Mouse (Mus musculus) small intestine, adult 2 months (tissue): ENCODE data around the gene Ttc33. TPM values are rescaled to one million over a fixed set of nuclear protein-coding genes. Genes with fewer than 3 reads are reported as not detected.

Experiments
- H3K27ac ChIP-seq: fragments of 200-500 bp; 2 replicates; pipeline ENCODE4 v1.5.1; 2012; ENCODE audit warnings: low read depth, low read length, control low read depth, inconsistent platforms; ENCODE audit not compliant: insufficient read depth
- H3K27me3 ChIP-seq: fragments of 200-500 bp; 2 replicates; pipeline ENCODE4 v1.6.1; 2012; ENCODE audit warnings: mild to moderate bottlenecking, moderate library complexity, low read length, inconsistent platforms; ENCODE audit not compliant: control insufficient read depth, insufficient read depth
- H3K36me3 ChIP-seq: fragments of 200-500 bp; 2 replicates; pipeline ENCODE4 v1.6.1; 2012; ENCODE audit warnings: mild to moderate bottlenecking, low read length, control low read depth, inconsistent platforms; ENCODE audit not compliant: control insufficient read depth, insufficient read depth
- H3K4me1 ChIP-seq: fragments of 200-500 bp; 2 replicates; pipeline ENCODE4 v1.6.1; 2012; ENCODE audit warnings: low read length, inconsistent platforms, mixed read lengths; ENCODE audit not compliant: control insufficient read depth, insufficient read depth, insufficient read length
- H3K4me3 ChIP-seq: fragments of 200-500 bp; 2 replicates; pipeline ENCODE4 v1.5.1; 2012; ENCODE audit warnings: low read depth, mild to moderate bottlenecking, control low read depth, inconsistent platforms, low read length, moderate library complexity
- CTCF ChIP-seq: fragments of 200-500 bp; IDR thresholded peaks from 2 replicates; pipeline ENCODE4 v1.5.1; 2012; ENCODE audit warnings: low read depth, mild to moderate bottlenecking, control low read depth, inconsistent platforms, low read length, moderate library complexity, mixed read lengths; ENCODE audit not compliant: insufficient replicate concordance, insufficient read length; ENCODE audit errors: extremely low read depth
- POLR2A ChIP-seq: fragments of 200-500 bp; IDR thresholded peaks from 2 replicates; pipeline ENCODE4 v1.6.1; 2012; ENCODE audit warnings: low read depth, mild to moderate bottlenecking, control low read depth, inconsistent platforms, low read length, moderate library complexity
- WGBS: fragments of 180-500 bp; shearing (Covaris S2); methylation state at CpG from one replicate; pipeline ENCODE4 v1.1.7; 2018; 5-methylcytosine and 5-hydroxymethylcytosine counted together
- polyA plus RNA-seq: library from polyadenylated mRNA; depleted of rRNA; stranded (reverse); fragments of >200 nt; gene quantifications from 2 replicates; pipeline ENCODE4 v1.2.3, GENCODE M21; 2012; rRNA removed

The Ttc33 gene
- 0.76 and 1.4 TPM in 2 replicates for polyA plus RNA-seq

GRCm38 (mm10) chr15:5185366-5186292 is at the start of gene Ttc33:
Ttc33 (plus strand) TSS chr15:5185525.
- under 1% methylated on average over 55 of the region's 55 CpGs for WGBS
- Histone ChIP-seq H3K27me3 (no peaks in the 10 kb centered on the region), H3K4me3 (peak within 1 kb of the TSS; percentile 95), H3K4me1 (no peaks in the 10 kb centered on the region; the same call in 1 of the 2 replicates), H3K36me3 (peaks cover 5% of the 10 kb centered on the region), H3K27ac (peak within 1 kb of the TSS; percentile 91)
- TF ChIP-seq CTCF (no peak; the same call in 1 of the 2 replicates), POLR2A (peak; percentile 42)

GRCm38 (mm10) chr15:5138021-5138856 is 47.1 kb upstream of the Ttc33 start:
- peaks cover under 1% of the 10 kb centered on the region; the same call in 1 of the 2 replicates for H3K4me1 ChIP-seq
- no peaks in the 10 kb centered on the region for H3K27me3 ChIP-seq
- H3K36me3 ChIP-seq, result no peaks in the 10 kb centered on the region
- 56% methylated on average over 9 of the region's 9 CpGs for WGBS
- TF ChIP-seq POLR2A (no peak), CTCF (no peak)
- H3K27ac ChIP-seq, result no peak overlapping the region
- H3K4me3 ChIP-seq, result no peak overlapping the region

DNA sequence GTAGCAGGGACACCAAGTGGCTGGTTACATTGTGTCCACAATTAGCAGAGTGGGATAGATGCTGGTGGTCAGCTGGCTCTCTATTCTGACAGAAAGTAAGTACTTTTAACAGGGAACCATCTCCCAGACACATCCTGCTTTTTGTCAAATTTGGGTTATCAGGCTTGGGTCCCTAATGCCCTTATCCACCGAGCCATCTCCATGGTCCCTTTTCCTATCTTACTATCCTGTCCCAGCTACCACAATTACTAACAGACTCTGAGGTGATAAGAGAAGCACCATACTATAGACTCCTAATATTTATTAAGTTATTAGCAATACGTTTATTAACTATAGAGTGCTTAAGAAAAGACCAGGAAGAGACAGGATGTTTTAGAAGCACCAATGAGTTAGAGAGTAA is 46.0 kb upstream of the Ttc33 start:
- WGBS, result 92% methylated on average over 2 of the region's 2 CpGs
- H3K36me3 ChIP-seq, result no peaks in the 10 kb centered on the region
- no peaks in the 10 kb centered on the region for H3K27me3 ChIP-seq
- H3K4me1 ChIP-seq, result no peaks in the 10 kb centered on the region
- no peak overlapping the region for H3K27ac ChIP-seq
- H3K4me3 ChIP-seq, result no peak overlapping the region
- TF ChIP-seq POLR2A (no peak), CTCF (no peak)

DNA sequence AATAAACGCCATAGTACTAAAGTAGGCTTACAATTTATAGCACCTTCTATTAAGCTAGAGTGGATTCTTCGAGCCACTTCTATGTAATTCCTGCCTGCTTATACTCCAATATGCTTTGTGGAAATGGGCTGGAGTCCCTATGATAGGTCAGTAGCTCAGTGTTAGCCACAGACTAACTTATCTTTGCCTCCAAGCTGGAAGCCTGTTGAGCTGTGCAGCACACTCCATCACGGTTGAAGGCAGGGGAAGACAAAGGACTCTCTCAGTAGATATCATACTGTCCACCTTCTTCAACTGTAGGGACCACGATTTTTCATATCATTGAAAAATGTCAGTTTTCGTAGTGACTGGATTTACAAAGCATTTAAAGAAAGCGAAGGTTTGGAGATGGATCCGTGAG is 45.5 kb upstream of the Ttc33 start:
- no peaks in the 10 kb centered on the region for H3K4me1 ChIP-seq
- TF ChIP-seq POLR2A (no peak), CTCF (no peak)
- WGBS, result 88% methylated on average over 7 of the region's 7 CpGs
- no peak overlapping the region for H3K27ac ChIP-seq
- H3K27me3 ChIP-seq, result no peaks in the 10 kb centered on the region
- no peak overlapping the region for H3K4me3 ChIP-seq
- H3K36me3 ChIP-seq, result no peaks in the 10 kb centered on the region

- no peaks in the 10 kb centered on the region for H3K27me3 ChIP-seq
- no peak for TF ChIP-seq CTCF
- TF ChIP-seq POLR2A, result no peak
- H3K4me3 ChIP-seq, result no peak overlapping the region
- no peaks in the 10 kb centered on the region for H3K36me3 ChIP-seq
- peaks cover 3% of the 10 kb centered on the region; the same call in 1 of the 2 replicates for H3K4me1 ChIP-seq
- H3K27ac ChIP-seq, result no peak overlapping the region
Observed at GRCm38 (mm10) chr15:5140357-5140756, 45.0 kb upstream of the Ttc33 start.

- Histone ChIP-seq H3K27me3 (no peaks in the 10 kb centered on the region), H3K4me1 (peaks cover 3% of the 10 kb centered on the region; the same call in 1 of the 2 replicates), H3K36me3 (no peaks in the 10 kb centered on the region), H3K27ac (no peak overlapping the region), H3K4me3 (no peak overlapping the region)
- TF ChIP-seq CTCF (no peak), POLR2A (no peak)
- WGBS, result 40% methylated on average over 5 of the region's 5 CpGs
Observed at GRCm38 (mm10) chr15:5142047-5142446, 43.3 kb upstream of the Ttc33 start.

GRCm38 (mm10) chr15:5142714-5143113 is 42.6 kb upstream of the Ttc33 start:
- Histone ChIP-seq H3K27ac (no peak overlapping the region), H3K27me3 (no peaks in the 10 kb centered on the region), H3K4me3 (no peak overlapping the region), H3K4me1 (peaks cover 4% of the 10 kb centered on the region; the same call in 1 of the 2 replicates), H3K36me3 (no peaks in the 10 kb centered on the region)
- 34% methylated on average over 5 of the region's 5 CpGs for WGBS
- TF ChIP-seq POLR2A (no peak), CTCF (no peak)
